Mouse (Mus musculus) activated CD4-positive, CD25-positive, alpha-beta regulatory T cell, adult 4 months (primary cell): ENCODE data around the gene Zfp712. TPM values are rescaled to one million over a fixed set of nuclear protein-coding genes. Genes with fewer than 3 reads are reported as not detected.

Experiments
- ATAC-seq: one replicate; pipeline ENCODE4 v1.8.0; 2017
- polyA plus RNA-seq, 2 experiments: library from polyadenylated mRNA; unstranded; fragments of 100-300 nt; shearing (Covaris generic); gene quantifications; one replicate each; pipeline ENCODE4 v1.2.1; 2017

Zfp712 gene
- 1 to 10 TPM; 5.0 to 8.4 TPM for polyA plus RNA-seq

DNA sequence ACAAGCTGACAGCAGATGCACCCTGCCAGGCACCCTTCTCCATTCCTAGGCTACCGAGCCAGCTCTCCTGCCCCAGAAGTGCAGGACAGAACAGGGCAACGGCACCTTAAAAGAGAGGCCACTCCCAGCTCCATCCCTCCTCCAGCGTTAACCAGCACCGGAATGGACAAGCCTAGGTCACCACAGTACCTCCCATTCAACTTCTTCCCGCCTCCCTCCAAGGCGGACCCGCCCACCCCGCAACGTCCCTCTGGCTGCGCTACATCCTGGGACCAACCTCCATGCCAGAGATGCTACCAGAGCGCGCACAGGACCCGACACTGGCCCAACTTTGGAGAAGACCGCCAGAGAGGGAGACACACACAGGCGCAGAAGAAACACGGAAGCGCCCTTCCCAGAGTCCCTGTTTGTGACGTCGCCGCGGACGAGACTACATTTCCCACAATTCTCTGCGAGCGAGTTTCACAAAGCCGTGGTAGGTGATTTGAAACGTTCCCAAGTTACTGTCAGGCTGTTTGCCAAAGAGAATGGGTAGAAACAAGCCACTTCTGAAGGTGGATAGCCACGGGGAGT is at the start of gene Zfp712:
Zfp712 (minus strand) TSS at position 385 of the 573 bp plus-strand sequence.
- ATAC-seq = peak; percentile 93

DNA sequence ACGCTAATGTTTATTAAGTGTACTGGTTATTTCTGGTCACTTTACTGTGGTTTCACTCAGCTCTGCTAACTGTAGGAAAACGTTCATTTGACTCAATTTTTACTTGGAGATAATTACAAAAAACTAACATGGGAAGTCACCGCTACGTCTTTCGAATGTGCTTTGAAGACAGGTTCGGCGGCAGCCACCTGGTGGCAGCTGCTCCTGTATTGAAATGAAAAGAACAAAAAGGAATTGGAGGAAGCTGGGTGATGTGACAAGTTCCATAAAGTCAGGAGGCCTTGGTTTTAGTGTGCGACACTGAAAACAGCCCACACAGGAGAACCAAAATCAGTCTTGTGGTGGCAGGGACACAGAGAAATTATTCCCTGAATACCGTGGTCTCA is 47.8 kb upstream of the Zfp712 start:
- ATAC-seq = peak; percentile 73

DNA sequence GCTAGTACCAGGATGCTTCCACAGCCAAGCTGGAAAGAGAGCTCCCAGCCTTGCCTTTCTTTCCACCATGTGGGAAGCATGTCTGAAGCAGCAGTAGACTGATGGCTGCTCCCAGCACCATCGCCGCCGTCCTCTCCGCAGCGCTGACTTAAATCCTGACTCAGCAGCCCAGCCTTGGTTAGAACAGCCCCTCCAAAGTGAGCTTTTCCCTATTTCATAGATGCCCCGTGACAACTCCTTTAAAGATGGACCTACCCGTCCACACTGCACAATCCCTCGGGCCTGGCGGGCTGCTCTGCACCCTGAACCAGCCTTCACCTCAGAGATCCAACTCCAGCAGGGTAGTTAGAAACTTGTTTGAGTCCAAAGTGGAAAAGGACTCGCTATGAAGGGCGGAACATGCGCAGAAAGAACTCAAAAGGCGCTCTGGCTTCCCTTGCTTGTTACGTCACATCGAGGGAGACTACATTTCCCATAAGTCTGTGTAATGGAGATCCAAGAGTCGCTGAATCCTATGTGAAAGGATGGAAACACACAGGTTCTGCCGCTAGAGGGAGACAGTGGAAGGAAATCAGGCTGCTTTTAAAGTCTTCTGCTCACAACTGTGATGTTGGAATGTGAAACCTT is 47.3 kb upstream of the Zfp712 start, which contains the start of gene Gm28557:
Gm28557 (minus strand) TSS at position 411 of the 627 bp plus-strand sequence.
- peak; percentile 97 for ATAC-seq

DNA sequence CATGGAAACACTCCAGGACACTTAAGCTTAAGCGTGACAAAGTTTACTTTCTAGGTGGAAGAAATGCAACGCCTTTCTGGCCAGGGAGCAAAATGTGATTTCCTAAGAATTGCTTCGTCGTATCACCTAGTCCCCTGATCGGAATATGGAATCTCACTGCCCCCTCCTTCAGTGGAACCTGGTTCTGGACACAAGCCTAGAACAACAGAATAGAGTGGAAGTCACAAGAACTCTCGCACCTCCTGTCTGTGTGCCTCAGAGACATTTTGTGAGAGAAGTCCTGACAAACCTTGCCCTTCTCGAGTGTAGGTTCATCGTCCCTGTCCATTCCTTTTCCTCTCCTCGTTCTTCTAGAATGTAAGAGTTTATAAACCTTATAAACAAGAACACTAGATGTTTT is 46.7 kb upstream of the Zfp712 start:
- no peak for ATAC-seq

DNA sequence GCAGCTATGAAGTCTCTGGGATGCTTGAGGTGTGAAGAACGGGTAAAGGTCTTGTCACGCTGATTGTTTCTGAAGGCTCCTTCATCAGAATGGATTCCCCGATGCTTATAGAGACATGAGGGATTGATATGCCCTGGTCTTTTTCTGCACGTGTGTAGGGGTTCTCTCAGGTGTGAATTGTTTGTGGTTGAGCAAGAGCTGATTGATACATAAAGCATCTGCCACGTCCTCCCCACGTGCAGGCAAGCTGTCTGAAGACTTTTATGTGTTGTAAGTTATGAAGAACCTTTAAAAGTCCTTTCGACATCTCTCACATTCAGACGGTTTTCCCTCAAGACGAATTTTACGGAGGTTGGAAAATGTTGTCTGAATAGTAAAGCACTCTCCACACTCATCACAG is 36.9 kb upstream of the Zfp712 start, which contains the start of gene Zfp708:
Zfp708 (minus strand) TSS at position 101 of the 400 bp plus-strand sequence.
- no peak for ATAC-seq

DNA sequence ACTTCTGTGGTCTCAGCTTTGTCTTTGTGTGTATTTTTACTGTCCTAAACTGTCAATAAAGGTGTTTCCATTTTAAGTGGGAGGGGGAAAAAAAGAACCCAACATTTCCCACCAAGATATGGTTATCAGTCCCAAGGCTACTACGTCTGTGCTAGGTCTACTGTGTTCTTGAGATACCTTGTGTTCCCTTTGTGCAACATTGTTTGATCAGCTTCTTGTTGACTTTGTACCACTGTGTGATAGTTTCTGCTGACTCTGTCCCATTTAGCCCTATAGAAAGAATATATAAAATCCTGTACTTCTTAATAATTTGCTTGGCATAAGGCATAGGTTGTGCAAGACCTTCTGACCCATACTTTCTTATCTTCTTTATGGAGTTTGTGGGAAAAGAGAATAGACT is 29.2 kb upstream of the Zfp712 start:
- no peak for ATAC-seq

DNA sequence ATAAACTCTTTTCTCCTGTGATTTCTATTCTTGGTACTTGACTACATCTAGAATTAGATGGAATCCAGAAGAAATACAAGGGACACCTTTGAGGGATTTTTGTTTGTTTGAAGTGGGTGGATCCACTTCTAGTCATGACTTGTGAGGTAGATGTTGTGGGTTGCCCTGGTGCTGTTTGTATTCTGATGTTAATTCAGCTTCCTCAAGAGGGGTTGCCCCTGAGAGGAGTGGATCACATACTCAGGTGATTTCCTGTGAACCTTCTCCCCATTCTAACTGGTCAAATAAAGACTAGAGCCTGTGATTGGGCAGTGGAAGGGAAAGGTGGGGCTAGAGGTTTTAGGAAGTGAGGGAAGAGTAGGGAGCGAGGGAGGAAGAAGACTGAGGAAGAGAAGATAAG is 21.0 kb upstream of the Zfp712 start:
- ATAC-seq = no peak

DNA sequence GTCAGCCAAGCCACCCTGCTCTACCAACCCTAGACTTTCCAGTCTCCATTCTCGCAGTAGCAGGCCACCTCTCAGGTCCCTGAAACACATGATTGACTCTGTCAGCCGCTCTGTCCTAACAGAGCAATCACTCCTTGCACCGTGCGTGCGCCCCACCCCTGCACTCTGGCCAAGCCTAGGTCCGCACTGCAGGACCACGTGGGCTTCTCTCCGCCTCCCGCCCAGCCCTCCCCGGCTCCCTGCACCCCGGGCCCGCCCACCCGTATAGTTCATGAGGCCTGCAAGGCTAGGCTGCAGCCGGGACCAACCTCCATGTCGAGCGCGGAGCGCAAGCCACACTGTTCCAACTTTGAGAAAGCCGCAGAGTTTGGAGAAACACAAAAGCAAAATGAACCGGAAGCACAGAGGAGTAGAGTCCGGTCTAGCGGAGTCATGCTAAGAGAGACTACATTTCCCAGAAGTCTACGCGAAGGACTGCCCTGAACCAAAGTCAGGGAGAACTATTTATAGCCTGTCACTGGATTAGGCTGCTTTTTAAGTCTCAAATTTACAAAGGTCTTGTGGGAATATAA is 20.3 kb upstream of the Zfp712 start:
- peak; percentile 94 for ATAC-seq

DNA sequence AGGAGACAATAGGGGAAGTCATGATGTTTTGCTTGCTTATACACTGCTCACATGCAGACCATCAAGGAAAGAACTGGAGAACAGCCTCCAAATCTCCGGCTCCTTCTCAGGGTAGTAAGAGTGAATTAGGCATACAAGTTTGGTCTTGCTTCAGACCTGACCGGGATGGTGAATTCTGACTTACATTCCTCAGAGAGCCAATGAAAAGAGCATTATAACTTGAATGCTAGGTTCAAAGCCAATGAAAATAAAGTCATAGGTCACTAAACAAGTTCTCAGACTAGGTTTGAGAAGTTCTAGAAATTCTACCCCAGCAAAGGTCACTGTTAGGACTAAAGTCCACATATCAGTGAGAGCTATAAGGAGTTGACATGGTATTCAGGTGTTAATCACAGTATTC is 16.3 kb upstream of the Zfp712 start:
- ATAC-seq = no peak

DNA sequence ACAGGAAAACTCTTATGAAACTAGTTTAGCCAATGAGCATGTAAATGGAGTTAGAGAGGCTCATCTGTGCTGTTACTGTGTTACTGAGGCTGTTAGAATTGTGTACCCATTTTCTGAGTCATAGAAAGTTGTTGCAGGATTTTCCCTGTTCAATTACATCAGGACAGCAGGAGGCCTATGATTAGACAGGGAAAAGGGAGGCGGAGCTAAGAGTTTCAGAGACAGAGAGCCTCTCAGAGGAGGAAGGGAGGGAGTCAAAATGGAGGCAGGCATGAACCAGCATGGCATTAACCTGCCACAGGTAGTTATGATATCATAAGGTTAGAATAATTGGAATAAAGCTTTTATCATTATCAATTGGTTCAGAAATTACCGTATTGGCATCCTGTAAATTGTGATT is 11.8 kb upstream of the Zfp712 start:
- no peak for ATAC-seq

DNA sequence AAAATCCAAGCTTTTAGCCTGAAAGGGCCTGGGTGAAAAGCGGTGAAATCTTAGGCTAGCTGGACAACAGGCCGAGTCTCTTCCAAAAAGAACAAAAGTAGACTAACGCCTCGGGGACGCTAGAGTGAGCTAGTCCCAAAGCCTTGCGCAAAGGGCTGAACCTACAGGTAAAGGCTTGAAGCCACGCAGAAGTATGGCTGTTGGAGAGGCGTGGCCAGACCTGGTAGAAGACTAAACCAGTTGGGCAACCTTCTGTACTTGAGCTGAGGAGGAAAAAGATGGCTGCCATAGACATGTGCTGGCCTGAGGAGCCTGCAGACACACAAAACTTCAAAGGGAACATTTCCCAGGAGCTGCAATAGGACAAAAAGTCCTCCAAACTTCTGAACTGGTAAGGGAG is 4.4 kb upstream of the Zfp712 start:
- ATAC-seq = no peak

DNA sequence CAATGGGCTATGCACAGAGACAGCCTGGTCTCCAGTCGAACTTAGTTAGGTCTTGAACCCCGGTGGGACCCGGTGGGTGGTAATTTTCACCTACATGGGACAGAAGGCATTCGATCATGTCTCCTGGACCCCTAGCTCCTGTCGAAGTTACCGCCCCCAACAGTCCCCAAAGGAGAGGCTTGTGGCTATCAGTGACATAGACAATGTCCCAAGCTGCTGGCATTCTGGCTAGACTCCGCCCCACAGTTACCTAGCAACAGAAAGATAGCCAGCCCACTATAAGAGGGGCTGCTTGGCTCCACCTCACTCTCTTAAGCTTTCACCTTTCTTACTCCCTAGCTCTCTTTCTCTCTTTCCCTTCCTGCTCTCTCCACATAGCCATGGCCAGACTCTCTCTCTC is 1.5 kb upstream of the Zfp712 start:
- no peak for ATAC-seq

DNA sequence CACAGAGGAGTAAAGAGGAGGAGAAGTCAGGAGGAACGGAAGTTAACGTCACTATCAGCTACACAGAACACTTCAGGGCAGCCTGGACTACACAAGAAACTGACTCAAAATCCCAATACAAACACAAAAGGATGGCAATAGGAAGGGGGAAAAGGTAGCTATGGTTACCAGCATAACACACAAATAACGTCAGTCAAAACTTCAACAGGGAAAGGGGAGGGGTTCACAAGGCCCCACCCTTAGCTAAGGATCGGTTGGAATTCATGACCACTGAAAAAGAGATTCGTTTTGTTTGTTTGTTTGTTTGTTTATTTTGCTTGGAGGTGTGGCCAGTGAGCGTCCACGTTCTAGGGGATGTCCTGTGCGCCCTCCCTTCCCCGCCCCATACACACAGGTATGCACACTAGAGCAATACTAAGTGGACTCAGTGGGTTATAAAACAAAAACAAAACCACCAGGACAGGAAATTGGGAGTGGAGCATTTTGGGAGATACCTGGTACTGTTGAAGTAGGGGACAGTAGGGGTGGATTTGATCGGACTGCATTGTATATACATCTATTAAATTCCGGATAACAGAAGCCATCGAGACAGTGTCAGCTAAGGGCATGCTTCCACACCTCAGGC is 697 bp downstream of the Zfp712 start:
- ATAC-seq = peak; percentile 7

Other genes starting within 250 kb of the Zfp712 start
- gene Gm10767, start 156.3 kb downstream of the Zfp712 start, polyA plus RNA-seq = 1 to 10 TPM; 1.6 to 1.7 TPM
- 1 to 10 TPM; 4.8 to 5.0 TPM for gene Zfp708, start 36.8 kb upstream of the Zfp712 start, polyA plus RNA-seq
- gene Gm28557, start 47.4 kb upstream of the Zfp712 start, polyA plus RNA-seq = 1 to 10 TPM; 3.4 to 5.3 TPM
- gene Rslcan18, start 55.1 kb upstream of the Zfp712 start, polyA plus RNA-seq = under 1 TPM; 0.15 to 0.17 TPM
- gene Zfp759, start 60.5 kb upstream of the Zfp712 start, polyA plus RNA-seq = 1 to 10 TPM; 1.6 to 2.9 TPM
- gene Rsl1, start 112.0 kb upstream of the Zfp712 start, polyA plus RNA-seq = 10 to 100 TPM; 18.8 to 21.6 TPM
- gene Zfp455, start 133.3 kb upstream of the Zfp712 start, polyA plus RNA-seq = 1 to 10 TPM; 5.7 to 6.4 TPM
- gene Zfp458, start 217.3 kb upstream of the Zfp712 start, polyA plus RNA-seq = 1 to 10 TPM; 2.2 to 2.4 TPM
- 1 to 10 TPM in 1 of 2 experiments, not detected in 1; 1.9 TPM for gene Zfp457, start 245.3 kb upstream of the Zfp712 start, polyA plus RNA-seq